Mouse (Mus musculus): ENCODE measurements at regions not wholly inside any gene's neighbourhood (a gene's known extent, or its start where the extent isn't known, plus 50 kb on each side); places are given as distances from the start of the nearest gene placed in this dataset.

- DNase-seq = peak; percentile 55
Measured at GRCm38 (mm10) chr8:86170091-86170490, 329.3 kb downstream of the Phkb start.

DNA sequence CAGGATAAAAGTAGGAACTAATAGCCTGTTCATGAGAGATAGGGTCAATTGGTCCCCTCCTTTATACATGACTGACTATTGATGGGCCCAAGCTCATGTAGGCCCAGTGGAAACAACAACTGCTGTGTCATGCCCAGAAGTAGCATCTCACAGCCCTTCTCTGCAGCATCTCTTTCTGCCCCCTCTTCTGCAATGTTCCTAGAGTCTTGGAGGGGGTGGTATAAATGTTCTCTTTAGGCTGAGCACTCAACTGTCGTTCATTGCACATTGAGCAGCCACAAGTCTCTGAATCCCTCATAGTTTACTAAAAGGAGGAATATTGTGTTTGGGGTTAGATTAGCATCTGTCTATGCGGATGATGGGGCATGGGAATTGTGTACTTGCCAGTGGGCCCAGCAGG, 324.1 kb downstream of the Phkb start:
- no peak for DNase-seq

- DNase-seq = no peak
Measured at GRCm38 (mm10) chr8:86159074-86159783, 318.5 kb downstream of the Phkb start.

DNA sequence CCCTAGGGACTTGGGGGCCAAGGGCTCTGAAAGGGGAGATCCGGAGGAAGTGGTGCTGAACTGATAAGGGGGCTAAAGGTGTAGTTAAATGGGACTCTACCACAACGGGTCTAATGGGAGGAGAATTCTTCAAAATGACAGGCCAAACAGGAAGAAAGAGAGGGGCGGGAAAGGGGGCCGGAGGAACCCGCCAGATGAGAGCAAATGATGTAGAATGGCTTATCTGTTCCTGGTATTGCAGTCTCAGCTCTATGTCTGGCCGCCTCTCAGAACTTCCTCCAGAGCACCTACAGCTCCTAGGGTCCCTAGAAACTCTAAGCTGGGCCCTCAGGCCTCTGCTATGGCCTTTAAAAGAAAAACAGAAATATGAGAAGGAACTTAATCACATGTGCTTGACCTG, 306.8 kb downstream of the Phkb start:
- DNase-seq = no peak

GRCm38 (mm10) chr8:86125244-86125643, 284.5 kb downstream of the Phkb start:
- DNase-seq = no peak

- DNase-seq = no peak
Measured at GRCm38 (mm10) chr8:86124655-86125054, 283.9 kb downstream of the Phkb start.
